Mouse (Mus musculus): ENCODE measurements around the gene Cdh5. TPM values are rescaled to one million over a fixed set of nuclear protein-coding genes. Genes with fewer than 3 reads are reported as not detected.

Gene Cdh5
- polyA plus RNA-seq, 1 experiment, result not detected

- no peak overlapping the region for H3K4me3 ChIP-seq (ENCODE audit: insufficient read depth, low read depth, low read length)
- H3K27ac ChIP-seq (ENCODE audit: insufficient read depth, low read depth, low read length), result no peak overlapping the region
- WGBS, result 89% methylated on average over 6 of the region's 6 CpGs
- TF ChIP-seq POLR2A (IDR thresholded peaks at IDR 0.05; ENCODE audit: insufficient read depth, low read depth, low read length) (no peak), CTCF (IDR thresholded peaks at IDR 0.05; ENCODE audit: insufficient read depth, low read depth, low read length) (no peak)
- no peaks in the 10 kb centered on the region for H3K4me1 ChIP-seq (ENCODE audit: control insufficient read depth, insufficient read depth, low read length)
Observed at GRCm38 (mm10) chr8:104105768-104106167, 4.3 kb downstream of the Cdh5 start.

DNA sequence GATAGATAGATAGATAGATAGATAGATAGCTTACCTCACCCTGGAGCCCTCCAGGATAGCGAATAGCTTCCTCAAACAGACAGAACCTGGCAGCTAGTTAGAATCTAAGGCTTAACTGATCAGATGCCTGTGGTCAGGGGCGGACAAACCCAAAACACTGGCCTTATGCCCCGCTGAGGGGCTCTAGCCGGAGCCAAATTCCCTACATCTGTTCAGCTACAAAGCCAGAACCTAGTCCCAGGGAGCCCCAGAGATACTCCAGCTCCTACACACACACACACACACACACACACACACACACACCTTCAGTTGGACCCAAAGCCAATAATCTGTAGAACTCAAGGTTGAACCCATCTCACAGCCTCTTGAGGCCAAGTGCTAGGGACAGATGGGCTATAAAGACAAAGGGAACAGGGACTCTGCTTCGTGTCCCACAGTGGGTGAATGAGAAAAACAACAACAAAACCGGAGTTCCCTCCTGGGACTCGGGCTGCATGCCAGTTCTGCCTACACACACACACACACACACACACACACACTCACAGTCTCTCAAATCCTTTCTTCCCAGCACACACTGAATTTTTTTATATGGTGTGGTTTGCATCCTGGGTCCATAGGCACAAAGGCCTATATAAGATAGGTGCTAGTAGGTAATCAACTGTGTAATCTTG, 5.0 kb downstream of the Cdh5 start:
- H3K4me1 ChIP-seq (ENCODE audit: control insufficient read depth, insufficient read depth, low read length), result no peaks in the 10 kb centered on the region
- 72% methylated on average over 7 of the region's 7 CpGs for WGBS
- no peak overlapping the region for H3K4me3 ChIP-seq (ENCODE audit: insufficient read depth, low read depth, low read length)
- no peak overlapping the region for H3K27ac ChIP-seq (ENCODE audit: insufficient read depth, low read depth, low read length)
- no peak for TF ChIP-seq POLR2A (IDR thresholded peaks at IDR 0.05; ENCODE audit: insufficient read depth, low read depth, low read length)
- no peak for TF ChIP-seq CTCF (IDR thresholded peaks at IDR 0.05; ENCODE audit: insufficient read depth, low read depth, low read length)

DNA sequence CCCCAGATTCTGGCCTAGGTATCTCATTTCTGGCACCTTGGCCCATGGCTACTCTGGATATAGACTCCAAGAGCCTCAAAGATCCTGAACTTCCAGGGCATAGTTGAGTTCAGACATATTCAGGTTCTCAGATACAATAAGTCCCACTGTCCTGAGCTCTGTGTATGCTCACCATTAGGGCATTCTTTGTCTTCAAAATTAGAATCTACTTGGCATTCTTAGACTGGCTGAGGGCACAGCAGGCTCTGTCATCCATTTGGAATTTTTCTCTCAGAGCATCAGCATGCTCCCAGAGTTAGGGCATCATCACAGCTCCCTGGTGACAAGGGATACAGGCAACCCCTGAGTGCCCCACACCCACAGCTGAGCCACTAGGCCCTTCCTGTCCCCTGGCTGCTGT, 5.7 kb downstream of the Cdh5 start:
- no peak overlapping the region for H3K27ac ChIP-seq (ENCODE audit: insufficient read depth, low read depth, low read length)
- TF ChIP-seq CTCF (IDR thresholded peaks at IDR 0.05; ENCODE audit: insufficient read depth, low read depth, low read length) (no peak), POLR2A (IDR thresholded peaks at IDR 0.05; ENCODE audit: insufficient read depth, low read depth, low read length) (no peak)
- no peaks in the 10 kb centered on the region for H3K4me1 ChIP-seq (ENCODE audit: control insufficient read depth, insufficient read depth, low read length)
- H3K4me3 ChIP-seq (ENCODE audit: insufficient read depth, low read depth, low read length), result no peak overlapping the region

- no peaks in the 10 kb centered on the region for H3K4me1 ChIP-seq (ENCODE audit: control insufficient read depth, insufficient read depth, low read length)
- H3K27ac ChIP-seq (ENCODE audit: insufficient read depth, low read depth, low read length), result no peak overlapping the region
- TF ChIP-seq POLR2A (IDR thresholded peaks at IDR 0.05; ENCODE audit: insufficient read depth, low read depth, low read length) (no peak), CTCF (IDR thresholded peaks at IDR 0.05; ENCODE audit: insufficient read depth, low read depth, low read length) (no peak)
- no peak overlapping the region for H3K4me3 ChIP-seq (ENCODE audit: insufficient read depth, low read depth, low read length)
- WGBS, result 45% methylated on average over 5 of the region's 5 CpGs
Observed at GRCm38 (mm10) chr8:104108048-104108447, 6.6 kb downstream of the Cdh5 start.

DNA sequence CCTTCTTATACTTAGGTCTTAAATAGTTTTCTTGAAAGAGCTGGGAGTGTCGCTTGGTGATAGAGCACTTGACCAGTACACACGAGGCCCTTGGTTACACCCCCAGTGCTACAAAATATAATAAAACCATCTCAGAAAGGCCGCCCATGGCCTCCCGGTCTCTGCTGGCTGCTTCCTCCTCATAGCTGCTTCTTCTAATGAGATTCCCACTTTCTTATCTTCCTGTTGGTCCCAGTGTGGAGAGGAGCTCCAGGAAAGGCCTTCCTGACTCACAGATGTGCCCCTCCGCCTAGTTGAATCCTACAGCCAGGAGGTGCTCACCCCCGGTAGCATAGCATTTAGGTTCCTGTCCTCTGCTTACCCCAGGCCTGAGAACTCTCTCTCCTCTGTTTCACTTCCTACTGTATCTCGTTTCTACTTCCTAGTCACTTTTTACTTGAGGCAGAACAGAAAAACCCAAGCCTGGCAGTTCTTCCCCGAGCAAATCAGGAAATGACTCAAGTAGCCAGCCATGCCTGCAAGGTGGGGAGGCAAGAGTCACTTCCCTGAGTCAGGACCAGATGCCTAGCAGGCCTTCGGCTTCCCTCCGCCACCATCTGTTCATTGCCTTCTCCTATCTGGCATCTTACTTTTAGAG, 9.2 kb downstream of the Cdh5 start:
- WGBS, result 85% methylated on average over 10 of the region's 10 CpGs
- H3K4me1 ChIP-seq (ENCODE audit: control insufficient read depth, insufficient read depth, low read length), result no peaks in the 10 kb centered on the region
- H3K27ac ChIP-seq (ENCODE audit: insufficient read depth, low read depth, low read length), result no peak overlapping the region
- no peak overlapping the region for H3K4me3 ChIP-seq (ENCODE audit: insufficient read depth, low read depth, low read length)
- no peak for TF ChIP-seq POLR2A (IDR thresholded peaks at IDR 0.05; ENCODE audit: insufficient read depth, low read depth, low read length)
- no peak for TF ChIP-seq CTCF (IDR thresholded peaks at IDR 0.05; ENCODE audit: insufficient read depth, low read depth, low read length)

- H3K27ac ChIP-seq (ENCODE audit: insufficient read depth, low read depth, low read length), result no peak overlapping the region
- H3K4me3 ChIP-seq (ENCODE audit: insufficient read depth, low read depth, low read length), result no peak overlapping the region
- peaks cover 6% of the 10 kb centered on the region for H3K4me1 ChIP-seq (ENCODE audit: control insufficient read depth, insufficient read depth, low read length)
- 81% methylated on average over 12 of the region's 12 CpGs for WGBS
- TF ChIP-seq POLR2A (IDR thresholded peaks at IDR 0.05; ENCODE audit: insufficient read depth, low read depth, low read length), result no peak
Observed at GRCm38 (mm10) chr8:104121640-104122416, 20.4 kb downstream of the Cdh5 start.

- Histone ChIP-seq H3K4me1 (ENCODE audit: control insufficient read depth, insufficient read depth, low read length) (peaks cover 11% of the 10 kb centered on the region), H3K4me3 (ENCODE audit: insufficient read depth, low read depth, low read length) (no peak overlapping the region), H3K27ac (ENCODE audit: insufficient read depth, low read depth, low read length) (no peak overlapping the region)
- no peak for TF ChIP-seq POLR2A (IDR thresholded peaks at IDR 0.05; ENCODE audit: insufficient read depth, low read depth, low read length)
- no peak for TF ChIP-seq CTCF (IDR thresholded peaks at IDR 0.05; ENCODE audit: insufficient read depth, low read depth, low read length)
- WGBS, result 96% methylated on average over 2 of the region's 2 CpGs
Observed at GRCm38 (mm10) chr8:104123080-104123657, 21.7 kb downstream of the Cdh5 start.

- TF ChIP-seq CTCF (IDR thresholded peaks at IDR 0.05; ENCODE audit: insufficient read depth, low read depth, low read length) (no peak), POLR2A (IDR thresholded peaks at IDR 0.05; ENCODE audit: insufficient read depth, low read depth, low read length) (no peak)
- Histone ChIP-seq H3K4me3 (ENCODE audit: insufficient read depth, low read depth, low read length) (no peak overlapping the region), H3K4me1 (ENCODE audit: control insufficient read depth, insufficient read depth, low read length) (peaks cover 12% of the 10 kb centered on the region), H3K27ac (ENCODE audit: insufficient read depth, low read depth, low read length) (no peak overlapping the region)
- WGBS, result 80% methylated on average over 5 of the region's 5 CpGs
Observed at GRCm38 (mm10) chr8:104124534-104124933, 23.1 kb downstream of the Cdh5 start.
